11 mouse cellular contexts compared by ENCODE assay signal in the genomic region with DNA sequence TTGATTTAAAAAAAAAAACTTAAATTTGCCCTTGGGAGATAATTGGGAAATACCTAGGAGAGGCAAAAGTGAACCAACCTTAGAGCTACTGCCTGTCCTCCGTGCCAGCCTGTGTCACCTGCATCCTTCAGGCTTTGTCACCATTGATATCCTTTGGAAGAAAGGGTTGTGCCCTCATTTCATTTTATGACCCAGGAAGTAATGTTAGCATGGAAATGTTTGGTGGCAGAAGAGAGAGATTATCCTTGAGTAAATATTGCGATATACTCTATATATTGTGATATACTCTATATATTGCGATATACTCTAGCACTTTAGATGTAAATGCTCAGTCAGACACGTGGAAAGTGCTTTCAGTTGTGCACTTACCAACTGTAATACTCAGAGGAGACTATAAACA. TPM values are rescaled to one million over a fixed set of nuclear protein-coding genes. Genes with fewer than 3 reads are reported as not detected.
DNase-seq lines count a peak whose midpoint lies in the region; ATAC-seq and TF ChIP-seq lines count a peak whose summit lies in the region.
"Had no signal": no experiment of that assay in that cellular context is flagged by ENCODE, and none has a peak within 500 bp of the region (broad histone marks: within the 10 kb centered on the region; RNA-seq: fewer than 3 reads in every experiment).

No protein-coding gene starts in this region.

- H3K27ac ChIP-seq in gastrocnemius, adult 2 months: no peak overlapping the region
- no peak overlapping the region for H3K27ac ChIP-seq in embryonic facial prominence, embryonic 12.5 days
- H3K27ac ChIP-seq in hindbrain, embryonic 13.5 days: no peak overlapping the region
- H3K27ac ChIP-seq in midbrain, embryonic 14.5 days (replicated peaks; ENCODE audit: low read depth, low read length): no peak overlapping the region
- H3K27ac ChIP-seq: liver, embryonic 15.5 days had no signal

- no peak overlapping the region for H3K9ac ChIP-seq in embryonic facial prominence, embryonic 12.5 days
- H3K9ac ChIP-seq in hindbrain, embryonic 13.5 days: peak overlapping the region; percentile 67
- no peak overlapping the region; the same call in 1 of the 2 replicates for H3K9ac ChIP-seq in midbrain, embryonic 14.5 days (replicated peaks; ENCODE audit: low read length)
- H3K9ac ChIP-seq: liver, embryonic 15.5 days had no signal

- TF ChIP-seq CTCF in gastrocnemius, adult 2 months (IDR thresholded peaks at IDR 0.05): no peak

- WGBS in embryonic facial prominence, embryonic 12.5 days: 89% methylated on average over 4 of the region's 4 CpGs
- WGBS in hindbrain, embryonic 13.5 days: 75% methylated on average over 4 of the region's 4 CpGs
- 79% methylated on average over 4 of the region's 4 CpGs for WGBS in midbrain, embryonic 14.5 days

- intact Hi-C loops in gastrocnemius, adult 2 months (cut with DNase I): no loop called here

- H3K36me3 ChIP-seq in embryonic facial prominence, embryonic 12.5 days: peaks cover 67% of the 10 kb centered on the region
- H3K36me3 ChIP-seq in hindbrain, embryonic 13.5 days: peaks cover 60% of the 10 kb centered on the region
- peaks cover 71% of the 10 kb centered on the region for H3K36me3 ChIP-seq in midbrain, embryonic 14.5 days (ENCODE audit: control insufficient read depth, insufficient read depth, low read length)
- H3K36me3 ChIP-seq: G1E; liver, embryonic 15.5 days had no signal

- peak overlapping the region; percentile 18; the same call in 1 of the 2 replicates for H3K4me3 ChIP-seq in gastrocnemius, adult 2 months
- no peak overlapping the region for H3K4me3 ChIP-seq in embryonic facial prominence, embryonic 12.5 days
- H3K4me3 ChIP-seq in hindbrain, embryonic 13.5 days: peak overlapping the region; percentile 43
- peak overlapping the region; percentile 35 for H3K4me3 ChIP-seq in midbrain, embryonic 14.5 days (replicated peaks; ENCODE audit: low read depth, low read length)
- H3K4me3 ChIP-seq: liver, embryonic 15.5 days had no signal

- ATAC-seq in embryonic facial prominence, embryonic 12.5 days (ENCODE audit: insufficient number of reproducible peaks, insufficient read depth, low FRiP score, low TSS enrichment): no peak
- no peak for ATAC-seq in hindbrain, embryonic 13.5 days (ENCODE audit: low FRiP score)
- no peak for ATAC-seq in midbrain, embryonic 14.5 days (ENCODE audit: low FRiP score, low TSS enrichment)

- H3K4me2 ChIP-seq in embryonic facial prominence, embryonic 12.5 days (replicated peaks): peak overlapping the region; percentile 46; the same call in 1 of the 2 replicates
- peak overlapping the region; percentile 89 for H3K4me2 ChIP-seq in hindbrain, embryonic 13.5 days
- H3K4me2 ChIP-seq in midbrain, embryonic 14.5 days (ENCODE audit: low read length): peak overlapping the region; percentile 74
- H3K4me2 ChIP-seq: liver, embryonic 15.5 days had no signal

- H3K27me3 ChIP-seq in embryonic facial prominence, embryonic 12.5 days: no peaks in the 10 kb centered on the region
- H3K27me3 ChIP-seq in hindbrain, embryonic 13.5 days: no peaks in the 10 kb centered on the region
- H3K27me3 ChIP-seq in midbrain, embryonic 14.5 days (ENCODE audit: control insufficient read depth, insufficient read depth, low read length): no peaks in the 10 kb centered on the region

- DNase-seq in gastrocnemius, adult 2 months: no peak
- DNase-seq in gastrocnemius, adult 18-20 months (ENCODE audit: low spot score): no peak
- no peak for DNase-seq in midbrain, embryonic 14.5 days
- DNase-seq in spleen, adult 18-20 months: no peak
- DNase-seq in retina, embryonic 14.5 days (ENCODE audit: low spot score): no peak
- no peak for DNase-seq in ovary, postnatal 14 days (ENCODE audit: low spot score)
- DNase-seq: gastrocnemius, postnatal 10 days had no signal

- H3K4me1 ChIP-seq in embryonic facial prominence, embryonic 12.5 days: peaks cover 46% of the 10 kb centered on the region
- H3K4me1 ChIP-seq in hindbrain, embryonic 13.5 days (replicated peaks): peaks cover 82% of the 10 kb centered on the region
- peaks cover 66% of the 10 kb centered on the region for H3K4me1 ChIP-seq in midbrain, embryonic 14.5 days (ENCODE audit: control insufficient read depth, insufficient read depth, low read length)

- no peaks in the 10 kb centered on the region for H3K9me3 ChIP-seq in embryonic facial prominence, embryonic 12.5 days
- no peaks in the 10 kb centered on the region for H3K9me3 ChIP-seq in hindbrain, embryonic 13.5 days
- H3K9me3 ChIP-seq in midbrain, embryonic 14.5 days (ENCODE audit: control insufficient read depth, low read length): no peaks in the 10 kb centered on the region
- H3K9me3 ChIP-seq: liver, embryonic 15.5 days had no signal

RNA-seq across cellular contexts. Expression of a gene that starts 6.4 kb away (rescaled TPM):
- 100 to 1,000 TPM; 131 to 151 TPM for total RNA-seq in gastrocnemius, adult 2 months (2021)
- total RNA-seq in gastrocnemius, adult 18-20 months (2021): 100 to 1,000 TPM; 110 to 142 TPM
- polyA plus RNA-seq in embryonic facial prominence, embryonic 12.5 days (2016; fragmentation: Nextera tagmentation; extraction: Ambion mirVana): 597 and 789 TPM in 2 replicates
- polyA plus RNA-seq in hindbrain, embryonic 13.5 days (2015; fragmentation: Nextera tagmentation; extraction: Ambion mirVana): 674 and 689 TPM in 2 replicates
- polyA plus RNA-seq in midbrain, embryonic 14.5 days (2014; fragmentation: Nextera tagmentation; extraction: Ambion mirVana): 792 and 872 TPM in 2 replicates
